Mouse (Mus musculus): ENCODE results near the gene Dnah10.

DNA sequence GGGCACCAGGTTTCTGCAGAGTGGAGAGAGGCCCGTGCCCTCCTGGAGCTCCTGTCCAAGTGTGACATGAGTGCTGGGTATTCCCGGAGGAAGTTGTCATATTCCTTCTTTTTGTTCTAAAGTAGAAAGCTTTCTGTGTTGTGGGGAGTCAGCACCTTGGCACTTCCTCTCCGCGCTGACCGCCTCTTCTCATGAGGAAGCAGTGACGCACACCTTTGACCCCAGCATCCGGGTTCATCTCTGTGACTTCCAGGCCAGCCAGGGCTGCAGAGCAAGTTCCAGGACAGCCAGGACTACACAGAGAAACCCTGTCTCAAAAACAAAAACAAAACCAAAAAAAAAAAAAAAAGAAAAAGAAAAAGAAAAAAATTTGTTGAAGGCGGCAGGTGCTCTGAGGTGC, 9.8 kb upstream of the Dnah10 start:
- TF ChIP-seq CTCF (conservative IDR thresholded peaks at IDR 0.05; ENCODE audit: insufficient read depth, insufficient read length, low read depth, low read length) (no peak), POLR2A (IDR thresholded peaks at IDR 0.05; ENCODE audit: low read depth, low read length) (no peak)
